Mouse (Mus musculus): ENCODE data around the gene Haus7. TPM values are rescaled to one million over a fixed set of nuclear protein-coding genes. Genes with fewer than 3 reads are reported as not detected.
A peak's percentile ranks its signal among the peaks of the same experiment; 100 is the strongest.
"Not testable (repeated sequence)": the region's sequence is repeated elsewhere in the genome, so short reads cannot be mapped to it uniquely, and the experiment has no call there.

Haus7 gene
- 83.9 and 87.7 TPM in 2 replicates for polyA plus RNA-seq (2016; fragmentation: Nextera tagmentation; extraction: Ambion mirVana)

DNA sequence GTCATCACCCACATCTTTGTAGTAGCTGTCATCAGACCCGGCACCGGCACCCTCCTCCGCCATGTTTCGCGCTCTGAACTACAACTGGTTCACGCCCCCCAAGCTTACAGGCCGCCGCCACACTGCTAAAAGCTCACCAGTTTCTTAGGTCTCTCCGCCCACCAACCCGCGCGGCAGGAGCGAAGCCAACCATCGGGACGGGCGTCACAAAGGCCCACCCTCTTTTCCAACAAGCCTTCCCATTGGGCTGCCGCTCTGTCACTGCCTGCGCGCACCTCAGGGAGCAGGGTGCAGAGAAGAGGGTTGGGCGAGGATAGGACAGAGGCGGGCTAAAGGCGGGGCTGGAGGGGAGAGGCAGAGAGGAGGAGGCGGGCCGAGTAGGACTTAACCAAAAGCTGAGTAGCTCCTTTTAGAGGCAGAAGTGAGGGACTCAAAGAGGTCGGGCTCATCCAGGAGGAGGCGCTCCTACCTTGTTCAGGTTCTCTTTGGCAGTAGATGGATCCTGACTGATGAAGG lies at the start of gene Haus7:
TSS of gene Haus7 (minus strand) at position 168 of the 516 bp plus-strand sequence.
- no peaks in the 10 kb centered on the region for H3K36me3 ChIP-seq
- H3K9ac ChIP-seq (replicated peaks), result peak within 1 kb of the TSS; percentile 51
- no peaks in the 10 kb centered on the region for H3K9me3 ChIP-seq
- H3K4me1 ChIP-seq (replicated peaks), result 0 out of 2 replicates have a peak, but pooled peaks cover 5% of the 10 kb centered on the region
- H3K27me3 ChIP-seq, result no peaks in the 10 kb centered on the region; the same call in 1 of the 2 replicates
- H3K27ac ChIP-seq, result no peak within 1 kb of the TSS
- peak within 1 kb of the TSS; percentile 55 for H3K4me3 ChIP-seq (replicated peaks)
- peak within 1 kb of the TSS; percentile 63 for H3K4me2 ChIP-seq
- ATAC-seq (ENCODE audit: insufficient number of reproducible peaks, insufficient read depth, low FRiP score, low TSS enrichment, low read depth), result peak; percentile 100
- WGBS, result 29% methylated on average over 26 of the region's 26 CpGs

DNA sequence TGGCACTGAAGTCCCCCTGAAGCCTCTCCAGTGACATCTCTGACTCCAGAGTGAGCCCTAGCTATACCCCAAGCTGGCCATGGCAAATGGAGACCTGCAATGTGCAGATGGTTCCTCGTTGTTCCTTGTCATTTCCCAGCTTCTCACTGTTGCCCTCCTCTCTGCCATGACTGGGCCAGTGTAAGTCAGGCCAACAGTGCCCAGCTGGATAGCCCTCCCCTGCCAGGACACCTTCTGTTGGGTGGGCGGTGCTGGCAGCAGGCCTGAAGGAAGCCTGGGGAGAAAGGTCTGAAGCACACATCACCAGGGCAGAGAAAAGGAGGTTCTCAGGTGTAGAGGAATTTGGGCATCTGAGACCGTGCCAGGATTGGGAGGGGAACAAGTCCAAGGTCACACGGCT lies 47.7 kb upstream of the Haus7 start:
- 86% methylated on average over 4 of the region's 4 CpGs for WGBS
- Histone ChIP-seq H3K9ac (replicated peaks) (no peak overlapping the region), H3K36me3 (no peaks in the 10 kb centered on the region), H3K9me3 (no peaks in the 10 kb centered on the region), H3K4me1 (replicated peaks) (no peaks in the 10 kb centered on the region; the same call in 1 of the 2 replicates), H3K27ac (no peak overlapping the region), H3K4me2 (no peak overlapping the region), H3K27me3 (peaks cover 57% of the 10 kb centered on the region), H3K4me3 (replicated peaks) (no peak overlapping the region)
- ATAC-seq (ENCODE audit: insufficient number of reproducible peaks, insufficient read depth, low FRiP score, low TSS enrichment, low read depth), result no peak

DNA sequence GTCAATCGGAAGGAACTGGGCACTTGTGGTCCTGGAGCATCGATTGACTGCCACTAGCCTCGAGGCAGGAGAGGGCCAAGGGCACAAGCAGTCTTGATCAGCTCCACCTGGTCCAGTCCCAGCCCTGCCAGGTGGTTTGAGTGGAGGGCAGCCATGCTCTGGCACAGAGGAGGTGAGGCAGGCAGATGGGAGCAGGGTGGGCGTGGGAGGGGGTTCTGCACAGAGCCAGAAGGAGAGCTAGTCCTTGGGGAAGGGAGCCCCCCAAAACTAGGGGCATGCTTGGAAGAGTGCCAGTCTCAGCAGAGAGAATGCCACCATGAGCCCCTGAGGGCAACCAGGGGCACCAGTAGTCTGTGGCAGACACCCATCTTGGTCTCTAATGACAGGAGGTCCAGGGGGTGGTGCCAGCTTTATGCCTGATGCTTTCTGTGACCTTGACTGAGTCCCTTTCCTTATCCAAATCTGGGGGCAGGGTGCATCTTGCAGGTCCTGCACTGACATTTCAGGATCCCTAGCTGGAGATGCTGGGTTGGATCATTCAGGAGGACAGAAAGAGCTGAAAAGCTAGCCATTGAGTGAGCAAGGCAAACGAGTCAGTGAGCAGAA lies 46.4 kb upstream of the Haus7 start:
- Histone ChIP-seq H3K4me3 (replicated peaks) (no peak overlapping the region), H3K4me1 (replicated peaks) (no peaks in the 10 kb centered on the region; the same call in 1 of the 2 replicates), H3K4me2 (no peak overlapping the region), H3K36me3 (no peaks in the 10 kb centered on the region), H3K27ac (no peak overlapping the region), H3K9ac (replicated peaks) (no peak overlapping the region), H3K9me3 (no peaks in the 10 kb centered on the region), H3K27me3 (peaks cover 68% of the 10 kb centered on the region)
- 79% methylated on average over 5 of the region's 5 CpGs for WGBS
- no peak for ATAC-seq (ENCODE audit: insufficient number of reproducible peaks, insufficient read depth, low FRiP score, low TSS enrichment, low read depth)

DNA sequence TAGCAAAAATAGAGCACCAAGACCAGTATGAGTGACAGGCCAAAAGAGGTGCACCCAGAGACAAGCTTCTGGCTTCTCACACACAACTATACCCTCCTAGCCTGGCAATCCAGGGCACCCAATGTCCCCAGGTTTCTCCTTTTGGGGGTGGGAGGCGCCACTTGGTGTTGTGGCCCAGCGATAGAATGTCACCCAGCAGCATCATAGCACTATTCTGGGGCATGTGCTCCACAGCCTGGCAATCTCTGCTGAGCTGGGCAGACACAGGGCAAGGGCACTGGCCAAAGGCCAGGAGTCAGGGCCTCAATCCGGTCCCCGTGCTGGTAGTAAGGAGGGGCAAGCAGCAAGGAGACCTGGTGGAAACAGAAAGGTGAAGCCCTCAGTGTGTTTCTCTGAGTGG lies 37.9 kb upstream of the Haus7 start:
- Histone ChIP-seq H3K4me1 (replicated peaks) (no peaks in the 10 kb centered on the region), H3K4me3 (replicated peaks) (no peak overlapping the region), H3K27me3 (peaks cover 45% of the 10 kb centered on the region), H3K9me3 (no peaks in the 10 kb centered on the region), H3K9ac (replicated peaks) (no peak overlapping the region), H3K36me3 (no peaks in the 10 kb centered on the region), H3K4me2 (no peak overlapping the region), H3K27ac (no peak overlapping the region)
- WGBS, result 85% methylated on average over 4 of the region's 4 CpGs
- no peak for ATAC-seq (ENCODE audit: insufficient number of reproducible peaks, insufficient read depth, low FRiP score, low TSS enrichment, low read depth)

DNA sequence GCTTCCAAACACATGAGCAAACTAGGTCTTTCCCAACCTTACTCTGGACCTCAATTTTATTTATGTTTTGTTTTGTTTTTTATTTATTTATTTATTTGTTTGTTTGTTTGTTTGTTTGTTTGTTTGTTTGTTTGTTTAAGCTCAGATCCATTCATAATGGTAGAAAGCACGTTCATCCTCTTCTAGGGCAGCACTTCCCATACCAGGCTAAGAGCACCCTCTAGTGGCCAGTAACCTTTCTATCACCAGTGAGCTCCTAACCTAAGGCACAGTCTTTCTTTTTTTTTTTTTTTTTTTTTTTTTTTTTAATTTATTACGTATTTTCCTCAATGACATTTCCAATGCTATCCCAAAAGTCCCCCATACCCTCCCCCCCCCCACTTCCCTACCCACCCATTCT lies 34.7 kb upstream of the Haus7 start:
- not testable (repeated sequence) for H3K9me3 ChIP-seq; H3K27ac ChIP-seq; H3K36me3 ChIP-seq; H3K4me1 ChIP-seq (replicated peaks); H3K9ac ChIP-seq (replicated peaks); ATAC-seq (ENCODE audit: insufficient number of reproducible peaks, insufficient read depth, low FRiP score, low TSS enrichment, low read depth); H3K4me2 ChIP-seq; H3K4me3 ChIP-seq (replicated peaks)
- WGBS, result 0% methylated on average over 1 of the region's 2 CpGs
- peaks cover 22% of the 10 kb centered on the region; the same call in 1 of the 2 replicates for H3K27me3 ChIP-seq

DNA sequence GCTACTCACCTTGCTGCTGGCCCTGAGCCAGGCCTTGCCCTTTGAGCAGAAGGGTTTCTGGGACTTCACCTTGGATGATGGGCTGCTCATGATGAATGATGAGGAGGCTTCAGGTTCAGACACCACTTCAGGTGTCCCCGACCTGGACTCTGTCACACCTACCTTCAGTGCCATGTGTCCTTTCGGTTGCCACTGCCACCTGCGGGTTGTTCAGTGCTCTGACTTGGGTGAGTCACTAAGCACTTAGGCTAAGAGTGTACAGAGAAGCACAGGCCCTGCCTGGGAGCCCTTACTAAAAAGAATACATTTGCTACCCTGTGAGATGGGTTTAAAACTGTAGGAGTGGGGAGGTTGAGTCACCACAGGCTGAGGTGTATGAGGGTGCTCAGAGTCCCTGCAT lies 32.0 kb upstream of the Haus7 start:
- Histone ChIP-seq H3K27me3 (peaks cover 18% of the 10 kb centered on the region), H3K36me3 (no peaks in the 10 kb centered on the region), H3K4me1 (replicated peaks) (no peaks in the 10 kb centered on the region), H3K9me3 (no peaks in the 10 kb centered on the region), H3K4me3 (replicated peaks) (no peak overlapping the region), H3K4me2 (no peak overlapping the region), H3K27ac (no peak overlapping the region), H3K9ac (replicated peaks) (no peak overlapping the region)
- 69% methylated on average over 3 of the region's 3 CpGs for WGBS
- ATAC-seq (ENCODE audit: insufficient number of reproducible peaks, insufficient read depth, low FRiP score, low TSS enrichment, low read depth), result no peak

DNA sequence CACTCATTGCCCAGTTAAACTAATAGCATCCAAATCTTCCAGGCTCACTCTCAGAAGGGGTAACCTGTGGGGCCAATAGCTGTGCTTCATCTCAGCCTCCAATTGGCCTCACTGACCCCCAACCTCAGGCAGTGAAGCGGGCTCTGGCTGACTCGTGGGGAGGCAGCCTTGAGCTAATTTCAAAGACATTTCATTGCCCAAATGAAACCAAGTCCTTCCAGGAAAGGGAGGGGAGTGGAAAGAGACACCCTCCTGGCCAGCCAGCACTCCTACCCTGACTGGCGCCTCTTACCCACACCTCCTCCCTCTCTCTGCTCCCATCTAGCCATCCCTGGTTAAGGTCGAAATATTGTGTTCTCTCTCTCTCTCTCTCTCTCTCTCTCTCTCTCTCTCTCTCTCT lies 31.3 kb upstream of the Haus7 start:
- Histone ChIP-seq H3K9me3 (no peaks in the 10 kb centered on the region), H3K9ac (replicated peaks) (no peak overlapping the region), H3K4me3 (replicated peaks) (no peak overlapping the region), H3K4me1 (replicated peaks) (no peaks in the 10 kb centered on the region), H3K27ac (no peak overlapping the region), H3K4me2 (no peak overlapping the region), H3K36me3 (no peaks in the 10 kb centered on the region), H3K27me3 (peaks cover 18% of the 10 kb centered on the region)
- ATAC-seq (ENCODE audit: insufficient number of reproducible peaks, insufficient read depth, low FRiP score, low TSS enrichment, low read depth), result no peak
- WGBS, result 46% methylated on average over 2 of the region's 4 CpGs

DNA sequence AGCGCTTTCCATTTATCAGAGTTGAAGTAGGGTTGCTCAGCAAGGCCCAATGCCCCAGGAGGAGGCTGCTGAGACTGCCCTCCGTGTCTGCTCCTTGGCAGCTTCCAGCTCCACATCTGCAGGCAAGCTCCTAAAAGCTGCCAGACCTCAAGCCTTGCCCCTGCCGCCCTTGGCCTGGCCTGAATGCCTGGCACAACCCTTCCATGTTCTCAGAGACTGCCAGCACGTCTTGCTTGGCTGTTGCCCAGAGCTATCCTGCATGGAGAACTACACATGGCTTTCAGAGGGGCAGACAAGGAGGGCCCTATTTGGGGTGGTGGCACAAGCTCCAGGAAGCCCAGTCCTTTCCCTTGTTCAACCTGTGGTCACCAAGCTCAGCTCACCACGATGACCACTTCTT lies 28.1 kb upstream of the Haus7 start:
- H3K27me3 ChIP-seq, result peaks cover 37% of the 10 kb centered on the region
- H3K36me3 ChIP-seq, result no peaks in the 10 kb centered on the region
- no peak overlapping the region for H3K9ac ChIP-seq (replicated peaks)
- peaks cover 13% of the 10 kb centered on the region; the same call in 1 of the 2 replicates for H3K4me1 ChIP-seq (replicated peaks)
- no peak overlapping the region for H3K27ac ChIP-seq
- WGBS, result 80% methylated on average over 5 of the region's 5 CpGs
- H3K4me2 ChIP-seq, result no peak overlapping the region
- ATAC-seq (ENCODE audit: insufficient number of reproducible peaks, insufficient read depth, low FRiP score, low TSS enrichment, low read depth), result no peak
- no peaks in the 10 kb centered on the region for H3K9me3 ChIP-seq
- H3K4me3 ChIP-seq (replicated peaks), result no peak overlapping the region

DNA sequence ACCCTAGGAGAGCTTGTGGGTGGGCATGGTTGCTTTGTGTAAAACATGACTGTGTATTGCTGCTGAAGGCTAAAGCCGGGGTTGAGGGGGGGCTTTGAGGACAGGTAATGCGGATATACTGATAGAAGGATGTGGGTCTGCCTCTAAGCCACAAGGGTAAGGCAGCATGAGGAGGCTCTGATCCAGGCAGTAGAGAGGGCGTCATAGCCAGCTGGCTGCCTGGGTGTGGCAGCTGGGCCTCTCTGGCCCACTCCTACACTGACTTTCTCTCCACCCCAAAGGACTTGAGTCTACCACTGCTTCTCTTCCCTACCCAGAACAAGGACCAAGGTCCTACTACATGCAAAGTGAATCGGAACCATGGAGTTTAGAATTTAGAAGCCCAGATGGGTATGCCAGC lies 26.0 kb upstream of the Haus7 start:
- H3K9ac ChIP-seq (replicated peaks), result no peak overlapping the region
- no peak overlapping the region for H3K4me3 ChIP-seq (replicated peaks)
- H3K4me2 ChIP-seq, result peak overlapping the region; percentile 55; the same call in 1 of the 2 replicates
- no peak overlapping the region for H3K27ac ChIP-seq
- 91% methylated on average over 4 of the region's 4 CpGs for WGBS
- H3K4me1 ChIP-seq (replicated peaks), result peaks cover 15% of the 10 kb centered on the region
- peaks cover 38% of the 10 kb centered on the region for H3K27me3 ChIP-seq
- no peak for ATAC-seq (ENCODE audit: insufficient number of reproducible peaks, insufficient read depth, low FRiP score, low TSS enrichment, low read depth)
- H3K36me3 ChIP-seq, result no peaks in the 10 kb centered on the region
- H3K9me3 ChIP-seq, result no peaks in the 10 kb centered on the region

DNA sequence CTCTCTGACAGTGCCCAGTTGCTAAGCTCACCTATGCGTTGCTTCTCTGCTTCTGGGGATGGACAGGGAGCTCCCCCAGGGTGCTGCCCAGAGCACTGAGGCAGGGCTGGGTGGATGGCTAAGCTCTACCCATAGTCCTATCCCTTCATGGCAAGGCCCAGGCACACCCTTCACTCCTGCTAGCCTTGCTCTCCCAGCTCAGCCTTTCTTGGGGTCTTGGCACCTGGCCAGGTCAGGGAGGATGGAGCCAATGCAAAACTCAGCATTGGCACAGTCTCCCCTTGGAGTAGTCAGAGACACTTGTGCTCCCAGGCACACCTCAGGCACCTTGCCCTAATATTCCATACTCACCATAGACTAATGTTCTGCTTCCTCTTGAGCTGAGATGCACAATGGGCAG lies 25.2 kb upstream of the Haus7 start:
- H3K9me3 ChIP-seq, result no peaks in the 10 kb centered on the region
- H3K27ac ChIP-seq, result no peak overlapping the region
- peak overlapping the region; percentile 45; the same call in 1 of the 2 replicates for H3K9ac ChIP-seq (replicated peaks)
- no peaks in the 10 kb centered on the region for H3K36me3 ChIP-seq
- ATAC-seq (ENCODE audit: insufficient number of reproducible peaks, insufficient read depth, low FRiP score, low TSS enrichment, low read depth), result no peak
- peak overlapping the region; percentile 34 for H3K4me3 ChIP-seq (replicated peaks)
- H3K27me3 ChIP-seq, result peaks cover 38% of the 10 kb centered on the region
- peak overlapping the region; percentile 55 for H3K4me2 ChIP-seq
- peaks cover 21% of the 10 kb centered on the region for H3K4me1 ChIP-seq (replicated peaks)
- 52% methylated on average over 1 of the region's 1 CpGs for WGBS

DNA sequence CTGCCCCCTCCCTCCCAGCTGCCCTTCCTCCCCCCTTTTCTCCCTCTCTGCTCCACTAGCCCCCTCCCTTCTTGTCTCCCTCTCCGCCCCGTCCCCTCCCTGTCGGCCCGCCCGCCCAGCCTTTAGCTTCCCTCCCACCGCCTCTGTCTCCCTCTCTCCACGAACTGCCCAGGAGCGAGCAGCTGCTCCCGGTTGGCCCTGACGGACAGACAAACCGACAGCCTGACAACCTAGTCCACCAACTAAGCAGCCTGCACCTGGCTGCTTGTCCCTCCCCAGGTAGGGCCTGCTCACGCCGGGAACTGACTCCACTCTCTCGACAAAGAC lies 24.6 kb upstream of the Haus7 start, which contains the start of gene Bgn:
TSS of gene Bgn (plus strand) at position 119 of the 327 bp plus-strand sequence.
- H3K36me3 ChIP-seq, result no peaks in the 10 kb centered on the region
- 0 out of 2 replicates have a peak, but pooled peaks have one; percentile 18 for ATAC-seq (ENCODE audit: insufficient number of reproducible peaks, insufficient read depth, low FRiP score, low TSS enrichment, low read depth)
- peak within 1 kb of the TSS; percentile 55 for H3K4me2 ChIP-seq
- H3K27ac ChIP-seq, result no peak within 1 kb of the TSS
- H3K4me1 ChIP-seq (replicated peaks), result peaks cover 23% of the 10 kb centered on the region
- no peaks in the 10 kb centered on the region for H3K9me3 ChIP-seq
- H3K4me3 ChIP-seq (replicated peaks), result peak within 1 kb of the TSS; percentile 34
- peaks cover 39% of the 10 kb centered on the region for H3K27me3 ChIP-seq
- peak within 1 kb of the TSS; percentile 45; the same call in 1 of the 2 replicates for H3K9ac ChIP-seq (replicated peaks)
- 39% methylated on average over 12 of the region's 14 CpGs for WGBS
